Mouse (Mus musculus) ES-Bruce4 (cell line): ENCODE measurements around the gene Rhbdl3. TPM values are rescaled to one million over a fixed set of nuclear protein-coding genes. Genes with fewer than 3 reads are reported as not detected.

ENCODE experiments used
- H3K27ac ChIP-seq: 2 replicates; pipeline ENCODE4 v1.5.1; 2012; ENCODE audit warnings: low read length, inconsistent platforms; ENCODE audit not compliant: insufficient read depth
- H3K27me3 ChIP-seq: 2 replicates; pipeline ENCODE4 v1.6.1; 2012; ENCODE audit warnings: mild to moderate bottlenecking, low read length, inconsistent platforms; ENCODE audit not compliant: control insufficient read depth, poor library complexity, insufficient read depth, severe bottlenecking
- H3K36me3 ChIP-seq: 2 replicates; pipeline ENCODE4 v1.6.1; 2012; ENCODE audit warnings: inconsistent platforms, mild to moderate bottlenecking, low read length, moderate library complexity; ENCODE audit not compliant: control insufficient read depth, poor library complexity, insufficient read depth, severe bottlenecking
- H3K4me1 ChIP-seq: one replicate; pipeline ENCODE4 v1.8.1; 2011; ENCODE audit warnings: low read length; ENCODE audit not compliant: control insufficient read depth, insufficient read depth
- H3K4me3 ChIP-seq: 2 replicates; pipeline ENCODE4 v1.5.1; 2011; ENCODE audit warnings: low read depth, mild to moderate bottlenecking, low read length
- H3K9ac ChIP-seq: 2 replicates; pipeline ENCODE4 v1.6.1; 2012; ENCODE audit warnings: low read depth, mild to moderate bottlenecking, inconsistent platforms; ENCODE audit not compliant: poor library complexity, severe bottlenecking
- H3K9me3 ChIP-seq: replicated peaks from 2 replicates; pipeline ENCODE4 v1.6.1; 2012; ENCODE audit warnings: mild to moderate bottlenecking, low read length, inconsistent platforms; ENCODE audit not compliant: control insufficient read depth, poor library complexity, insufficient read depth, severe bottlenecking
- CTCF ChIP-seq: IDR thresholded peaks from one replicate; pipeline ENCODE4 v1.8.1; 2011; ENCODE audit warnings: low read depth, low read length
- EP300 ChIP-seq: IDR thresholded peaks from 2 replicates; pipeline ENCODE4 v1.6.1; 2011; ENCODE audit warnings: low read depth, low read length; ENCODE audit not compliant: insufficient read depth
- POLR2A ChIP-seq: IDR thresholded peaks from one replicate; pipeline ENCODE4 v1.8.1; 2011; ENCODE audit warnings: low read length; ENCODE audit not compliant: insufficient read depth
- polyA plus RNA-seq: library from polyadenylated mRNA; stranded (reverse); fragments of >200 nt; gene quantifications from 2 replicates; pipeline ENCODE4 v1.2.4, GENCODE M21; 2011; ENCODE audit warnings: low read depth; ENCODE audit not compliant: missing spikeins, insufficient read depth, insufficient read length

Gene Rhbdl3
- polyA plus RNA-seq, 1 experiment, result 0.69 TPM

GRCm38 (mm10) chr11:80284641-80285040, 16.1 kb upstream of the Rhbdl3 start:
- no peak for TF ChIP-seq CTCF
- no peak for TF ChIP-seq EP300
- no peak for TF ChIP-seq POLR2A
- H3K36me3 ChIP-seq, result no peaks in the 10 kb centered on the region
- no peak overlapping the region for H3K4me3 ChIP-seq
- no peaks in the 10 kb centered on the region for H3K27me3 ChIP-seq
- H3K9ac ChIP-seq, result no peak overlapping the region
- no peaks in the 10 kb centered on the region for H3K9me3 ChIP-seq
- H3K4me1 ChIP-seq, result no peaks in the 10 kb centered on the region
- no peak overlapping the region for H3K27ac ChIP-seq

DNA sequence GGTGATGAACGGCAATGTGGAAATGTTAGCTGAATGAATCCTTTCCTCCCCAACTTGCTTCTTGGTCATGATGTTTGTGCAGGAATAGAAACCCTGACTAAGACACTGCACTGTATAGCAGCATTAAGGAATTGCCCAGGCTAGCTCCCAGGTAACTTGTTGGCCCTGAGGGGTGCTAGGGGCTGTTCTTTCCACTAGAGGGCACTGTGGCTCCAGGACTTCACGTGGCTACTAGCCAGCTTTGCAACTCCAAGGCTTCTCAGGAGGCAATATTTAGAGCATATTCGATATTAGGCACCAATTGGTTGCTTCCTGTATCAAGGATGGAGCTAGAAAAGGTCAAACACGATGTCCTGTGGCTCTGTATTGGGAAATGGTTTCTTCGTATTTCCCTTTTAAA, 13.6 kb upstream of the Rhbdl3 start:
- peak overlapping the region; percentile 65 for H3K27ac ChIP-seq
- TF ChIP-seq POLR2A (no peak), EP300 (0 out of 2 replicates have a peak, but pooled peaks have one; percentile 15), CTCF (peak; percentile 89)
- no peaks in the 10 kb centered on the region for H3K36me3 ChIP-seq
- no peaks in the 10 kb centered on the region for H3K4me1 ChIP-seq
- H3K27me3 ChIP-seq, result no peaks in the 10 kb centered on the region
- H3K9me3 ChIP-seq, result peaks cover 3% of the 10 kb centered on the region; the same call in 1 of the 2 replicates
- no peak overlapping the region for H3K9ac ChIP-seq
- H3K4me3 ChIP-seq, result no peak overlapping the region

DNA sequence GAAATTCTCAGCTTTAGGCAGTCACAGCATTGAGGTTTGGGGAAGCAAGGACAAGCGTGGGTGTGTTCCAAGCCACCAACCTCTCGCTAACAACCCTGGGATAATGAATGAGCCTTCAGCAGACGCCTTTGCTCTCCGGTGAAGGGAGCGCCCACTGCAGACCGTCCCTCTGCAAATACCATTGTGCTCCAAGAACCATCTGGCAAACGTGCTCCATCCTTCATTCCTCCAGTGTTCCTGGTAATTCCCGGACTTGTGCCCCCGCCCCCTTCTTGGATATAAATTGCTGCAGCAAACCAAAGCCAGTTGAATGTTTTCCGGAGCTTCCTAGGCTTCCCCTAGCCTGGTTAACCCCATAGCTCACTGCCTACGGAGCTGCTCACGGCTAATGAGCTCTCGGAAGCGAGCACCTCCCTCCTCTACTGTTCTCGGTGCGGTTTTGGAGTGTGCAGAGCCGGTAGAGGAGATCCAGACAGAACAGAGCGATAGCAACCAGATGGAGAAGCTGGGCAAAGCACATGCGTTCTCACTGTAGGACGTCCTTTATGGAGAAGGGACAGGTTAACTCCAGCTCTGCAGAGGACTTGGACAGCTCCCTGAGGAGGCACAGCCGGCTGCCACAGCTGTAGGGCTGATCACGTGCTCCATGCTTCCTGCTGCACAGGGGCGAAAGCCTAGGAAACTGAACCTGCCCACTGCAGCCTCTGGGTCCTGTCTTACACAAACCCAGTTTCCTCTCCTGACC, 10.8 kb upstream of the Rhbdl3 start:
- no peak for TF ChIP-seq CTCF
- no peak for TF ChIP-seq EP300
- TF ChIP-seq POLR2A, result no peak
- H3K4me1 ChIP-seq, result no peaks in the 10 kb centered on the region
- no peaks in the 10 kb centered on the region for H3K36me3 ChIP-seq
- H3K9me3 ChIP-seq, result peaks cover 3% of the 10 kb centered on the region; the same call in 1 of the 2 replicates
- no peak overlapping the region for H3K27ac ChIP-seq
- H3K9ac ChIP-seq, result no peak overlapping the region
- H3K27me3 ChIP-seq, result no peaks in the 10 kb centered on the region
- H3K4me3 ChIP-seq, result peak overlapping the region; percentile 24; the same call in 1 of the 2 replicates

GRCm38 (mm10) chr11:80291004-80291403, 9.7 kb upstream of the Rhbdl3 start:
- H3K27ac ChIP-seq, result no peak overlapping the region

DNA sequence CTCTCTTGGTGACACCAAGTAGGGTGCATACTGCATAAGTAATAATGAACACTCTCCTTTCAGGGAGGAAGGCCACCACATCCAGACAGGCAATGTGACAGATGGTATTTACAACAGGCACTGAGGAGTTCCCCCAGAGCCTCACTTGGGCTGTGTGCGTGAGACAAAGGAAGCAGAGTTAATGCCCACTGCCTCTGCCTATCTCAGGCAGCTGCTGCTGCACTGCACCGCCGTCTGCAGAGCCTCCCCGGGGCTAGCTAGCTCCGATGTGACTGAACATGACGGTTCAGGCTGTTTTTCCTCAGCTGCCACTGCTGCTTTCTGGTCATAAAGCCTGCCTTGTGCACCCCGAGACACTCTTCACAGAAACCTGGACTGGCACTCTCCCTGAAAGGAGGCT, 8.2 kb upstream of the Rhbdl3 start:
- Histone ChIP-seq H3K4me1 (no peaks in the 10 kb centered on the region), H3K36me3 (no peaks in the 10 kb centered on the region), H3K4me3 (no peak overlapping the region), H3K27me3 (no peaks in the 10 kb centered on the region), H3K9ac (no peak overlapping the region), H3K27ac (no peak overlapping the region), H3K9me3 (peaks cover 3% of the 10 kb centered on the region; the same call in 1 of the 2 replicates)
- TF ChIP-seq CTCF, result no peak
- TF ChIP-seq POLR2A, result no peak

More at GRCm38 (mm10) chr11:80291004-80291403, 9.7 kb upstream of the Rhbdl3 start:
- TF ChIP-seq POLR2A (no peak), CTCF (peak; percentile 32)
- H3K9ac ChIP-seq, result no peak overlapping the region
- H3K27me3 ChIP-seq, result no peaks in the 10 kb centered on the region
- H3K36me3 ChIP-seq, result no peaks in the 10 kb centered on the region
- H3K4me1 ChIP-seq, result no peaks in the 10 kb centered on the region
- H3K9me3 ChIP-seq, result peaks cover 3% of the 10 kb centered on the region; the same call in 1 of the 2 replicates
- H3K4me3 ChIP-seq, result no peak overlapping the region

- H3K36me3 ChIP-seq, result no peaks in the 10 kb centered on the region
- peaks cover 3% of the 10 kb centered on the region; the same call in 1 of the 2 replicates for H3K9me3 ChIP-seq
- no peak overlapping the region for H3K4me3 ChIP-seq
- no peak overlapping the region for H3K9ac ChIP-seq
- peaks cover 2% of the 10 kb centered on the region; the same call in 1 of the 2 replicates for H3K27me3 ChIP-seq
- TF ChIP-seq EP300, result no peak
- TF ChIP-seq CTCF, result no peak
- TF ChIP-seq POLR2A, result no peak
- H3K27ac ChIP-seq, result no peak overlapping the region
- H3K4me1 ChIP-seq, result no peaks in the 10 kb centered on the region
Measured at GRCm38 (mm10) chr11:80295066-80295465, 5.6 kb upstream of the Rhbdl3 start.
